Mouse (Mus musculus) activated CD4-positive, CD25-positive, alpha-beta regulatory T cell, adult 9 weeks (primary cell): Measurements from ENCODE around the gene Izumo3. TPM values are rescaled to one million over a fixed set of nuclear protein-coding genes. Genes with fewer than 3 reads are reported as not detected.

Experiments used
- polyA plus RNA-seq: library from polyadenylated mRNA; unstranded; fragments of 100-300 nt; shearing (Covaris generic); gene quantifications from one replicate; pipeline ENCODE4 v1.2.1, GENCODE M21; 2017

Gene Izumo3
- polyA plus RNA-seq: not detected

GRCm38 (mm10) chr4:92147134-92147533 is at the start of gene Izumo3:
Gene Izumo3 (minus strand): TSS chr4:92147234.

GRCm38 (mm10) chr4:92191649-92192048 is 44.6 kb upstream of the Izumo3 start, which contains the start of gene Gm12666:
Gene Gm12666 (minus strand): TSS chr4:92191749.

Other genes starting within 250 kb of the Izumo3 start
- not detected for gene Gm12666, start 44.5 kb upstream of the Izumo3 start, polyA plus RNA-seq